Mouse (Mus musculus): Measurements from ENCODE around the gene Tprn.
A peak's percentile ranks its signal among the peaks of the same experiment; 100 is the strongest.

Gene Tprn

DNA sequence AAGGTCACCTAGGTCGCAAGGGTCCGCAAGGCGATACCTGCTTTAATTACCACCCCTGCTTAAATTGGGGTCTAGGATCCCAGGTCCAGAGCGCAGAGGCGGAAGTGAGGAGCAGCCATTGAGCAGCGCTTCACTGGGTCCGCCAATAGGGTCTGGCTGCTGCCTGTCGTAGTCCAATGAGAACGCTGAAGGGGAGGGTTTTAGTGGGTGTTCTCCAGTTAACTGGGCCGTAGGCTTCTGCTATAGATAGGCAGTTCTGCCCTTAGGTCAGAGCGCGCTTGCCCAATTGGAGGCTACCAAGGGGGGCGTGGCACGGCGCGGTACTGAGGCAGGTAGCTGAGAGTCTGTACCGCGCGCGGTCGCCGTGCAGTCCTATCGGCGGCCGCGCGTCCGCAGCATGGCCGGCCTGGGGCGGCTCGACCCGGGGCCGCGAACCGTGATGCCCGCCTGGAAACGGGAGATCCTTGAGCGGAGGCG lies at the start of gene Tprn:
TSS of gene Tprn (plus strand) at position 328 of the 477 bp plus-strand sequence.
- DNase-seq = peak; percentile 98

DNA sequence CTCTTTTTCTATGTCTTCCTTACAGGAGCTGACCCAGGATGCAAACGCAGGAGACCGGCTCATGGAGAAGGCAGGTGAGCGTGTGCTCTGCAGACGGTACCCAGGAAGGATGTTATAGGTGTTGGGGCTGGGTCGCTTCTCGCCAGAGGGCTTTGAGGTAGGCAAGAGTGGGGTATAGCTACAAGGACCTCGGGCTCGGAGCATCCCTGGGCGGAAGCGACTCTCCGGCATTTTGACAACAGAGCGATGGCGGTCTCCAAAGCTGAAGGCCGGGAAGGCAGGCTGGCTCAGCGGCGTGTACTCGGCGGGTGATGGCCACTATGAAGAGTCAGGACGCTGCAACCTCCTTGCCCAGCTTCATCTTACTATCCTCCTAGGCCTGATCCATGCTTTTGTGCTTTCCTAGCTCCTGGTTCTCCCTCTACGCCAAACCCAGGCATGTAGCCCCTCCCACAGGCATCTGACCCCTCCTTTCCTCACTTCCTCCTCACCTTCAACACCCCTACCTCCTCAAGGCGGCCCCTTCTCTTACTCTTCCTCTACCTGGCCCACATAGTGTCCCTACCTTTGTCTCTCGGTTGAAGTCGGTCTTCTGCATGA lies 49.1 kb upstream of the Tprn start:
- DNase-seq = no peak

- DNase-seq = no peak
Measured at GRCm38 (mm10) chr2:25214444-25214843, 48.0 kb upstream of the Tprn start, which contains the start of gene Stpg3. Gene Stpg3 (minus strand): TSS chr2:25214637.

DNA sequence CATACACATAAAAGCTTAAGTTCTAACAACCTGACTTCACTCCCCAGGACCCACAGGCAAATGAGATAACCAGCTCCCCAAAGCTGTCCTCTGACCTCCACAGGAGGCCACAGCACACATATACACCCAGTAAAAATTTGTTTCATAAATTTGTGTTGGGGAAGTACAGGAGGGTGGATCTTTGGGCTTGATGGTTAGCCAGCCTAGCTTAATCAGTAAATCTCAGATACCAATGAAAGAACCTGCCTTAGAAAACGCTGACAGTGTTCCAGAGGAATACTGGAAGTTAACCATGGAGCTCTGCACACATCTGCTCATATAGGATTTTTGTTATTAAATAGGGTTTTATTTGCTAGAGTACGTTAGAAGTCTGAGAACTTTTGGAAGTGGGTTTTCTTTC lies 44.8 kb upstream of the Tprn start:
- no peak for DNase-seq

GRCm38 (mm10) chr2:25218445-25218844 lies 44.0 kb upstream of the Tprn start, which contains the start of gene Fam166a:
Gene Fam166a (plus strand): TSS chr2:25218745.
- peak; percentile 23 for DNase-seq

GRCm38 (mm10) chr2:25221331-25221772 lies 41.1 kb upstream of the Tprn start:
- DNase-seq = no peak

DNA sequence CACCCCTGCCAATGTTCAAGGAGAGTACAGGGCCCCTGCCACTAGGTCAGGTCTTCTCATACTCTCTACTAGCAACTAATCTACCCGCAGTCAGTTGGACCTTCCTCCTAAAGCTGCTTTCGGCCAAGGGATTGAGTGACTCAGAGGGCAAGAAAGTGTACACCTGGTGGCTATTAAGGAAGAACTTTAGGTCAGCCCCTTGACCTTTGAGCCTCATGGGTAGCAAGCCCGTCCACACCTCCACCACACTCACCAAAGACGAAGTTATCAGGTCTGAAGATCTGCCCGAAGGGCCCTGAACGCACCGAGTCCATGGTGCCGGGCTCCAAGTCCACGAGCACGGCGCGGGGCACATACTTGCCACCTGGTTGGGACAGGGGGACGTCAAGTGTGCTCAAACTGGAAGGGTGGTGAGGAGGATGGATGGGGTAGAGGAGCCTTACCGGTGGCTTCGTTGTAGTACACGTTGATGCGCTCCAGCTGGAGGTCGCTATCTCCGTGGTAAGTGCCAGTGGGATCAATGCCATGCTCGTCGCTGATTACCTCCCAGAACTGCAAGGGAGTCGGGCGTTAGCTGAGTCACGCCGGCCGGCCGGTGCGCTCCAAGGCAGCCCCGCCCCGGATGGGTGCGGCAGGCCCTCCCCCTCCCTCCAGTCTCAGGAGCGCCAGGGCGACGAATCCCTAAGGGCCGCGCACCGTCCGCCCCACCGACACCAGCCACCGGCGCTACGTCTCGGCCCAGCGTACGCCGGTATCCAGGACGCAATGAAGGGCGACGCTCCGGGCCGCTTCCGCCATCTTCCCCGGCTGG lies 38.5 kb upstream of the Tprn start:
- no peak for DNase-seq

DNA sequence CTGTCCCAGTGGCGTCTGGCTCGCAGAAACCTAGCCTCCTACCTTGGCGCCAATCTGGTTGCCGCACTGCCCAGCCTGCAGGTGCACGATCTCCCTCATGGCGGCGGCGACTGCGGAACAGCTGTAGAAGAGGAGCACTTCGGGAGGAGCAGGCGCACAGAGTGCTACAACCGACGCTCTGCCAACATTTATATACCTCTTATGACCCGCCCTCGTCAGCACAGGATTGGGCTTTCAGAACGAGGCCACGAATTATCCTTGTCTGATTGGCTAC lies 38.0 kb upstream of the Tprn start, which contains the start of gene Tubb4b:
TSS of gene Tubb4b (minus strand) at position 211 of the 274 bp plus-strand sequence.
- DNase-seq = no peak

GRCm38 (mm10) chr2:25224766-25225752 lies 37.4 kb upstream of the Tprn start:
- peak; percentile 100 for DNase-seq

- no peak for DNase-seq
Measured at GRCm38 (mm10) chr2:25225811-25226379, 36.5 kb upstream of the Tprn start.

GRCm38 (mm10) chr2:25226864-25227263 lies 35.6 kb upstream of the Tprn start:
- no peak for DNase-seq

- DNase-seq = no peak
Measured at GRCm38 (mm10) chr2:25227406-25227805, 35.0 kb upstream of the Tprn start.

DNA sequence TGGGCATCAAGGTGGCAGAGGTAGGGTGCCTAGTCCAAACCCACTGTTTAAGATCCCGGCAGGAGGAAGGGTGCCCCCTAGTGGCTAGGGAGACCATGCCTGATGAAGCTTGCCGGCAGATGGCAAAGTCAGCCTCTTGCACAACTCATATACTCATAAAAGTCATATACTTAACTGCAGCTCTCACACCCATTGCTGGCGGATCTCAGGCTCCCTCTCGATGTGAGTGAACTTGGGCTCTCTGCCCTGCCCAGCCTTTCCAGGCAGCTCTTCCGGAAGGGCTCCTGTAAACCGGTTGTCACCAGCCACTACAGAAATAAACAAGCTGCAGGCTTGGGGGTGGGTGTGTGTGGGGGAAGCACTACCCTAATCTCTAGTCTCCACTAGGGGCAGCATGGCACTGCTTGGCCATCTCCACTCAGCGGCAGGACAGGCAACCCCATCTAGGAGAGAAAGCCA lies 34.0 kb upstream of the Tprn start:
- DNase-seq = peak; percentile 94

DNA sequence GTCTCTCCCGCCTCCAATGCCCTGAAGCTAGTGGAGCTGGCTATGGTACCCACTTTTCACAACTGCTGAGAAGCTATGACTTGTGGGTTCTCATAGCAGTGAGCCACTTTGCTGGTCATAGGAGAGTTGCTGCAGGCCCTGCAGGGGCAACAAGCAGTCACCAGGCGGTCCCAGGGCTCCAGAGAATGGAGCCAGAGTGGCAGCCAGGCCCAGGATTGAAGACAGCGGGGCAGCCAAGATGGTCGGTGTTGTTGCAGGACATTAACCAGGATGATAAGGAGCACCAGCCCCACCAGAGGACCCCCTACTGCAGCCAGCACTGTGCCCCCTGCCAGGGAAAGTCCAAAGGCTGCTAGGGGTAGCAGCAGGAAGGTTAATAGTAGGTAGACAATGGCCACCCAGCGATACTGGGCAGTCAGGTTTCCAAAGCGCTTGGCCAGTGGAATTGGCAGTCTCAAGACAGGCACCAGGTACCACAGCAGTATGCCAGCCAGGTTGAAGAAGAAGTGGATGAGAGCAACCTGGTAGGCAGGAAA lies 33.4 kb upstream of the Tprn start:
- no peak for DNase-seq

DNA sequence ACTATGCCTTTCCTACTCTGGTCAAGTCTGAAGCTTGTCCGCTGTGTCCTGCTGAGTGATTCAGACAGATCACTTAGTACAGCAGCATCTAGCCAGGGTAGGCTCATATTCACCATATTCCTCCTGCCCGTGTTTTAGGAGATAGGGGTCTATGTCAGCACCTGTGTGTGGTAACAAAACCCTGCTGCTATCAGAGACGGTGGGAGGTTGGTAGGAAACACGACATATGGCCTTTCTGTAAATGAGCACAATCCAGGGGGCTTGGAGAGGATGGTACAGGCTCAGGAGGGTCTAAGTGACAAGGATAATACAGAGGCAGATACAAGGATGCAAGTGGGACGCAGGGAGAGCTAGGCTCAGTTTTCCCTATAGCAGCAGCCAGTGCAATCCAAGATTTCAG lies 32.8 kb upstream of the Tprn start:
- DNase-seq = no peak

GRCm38 (mm10) chr2:25230581-25230980 lies 31.8 kb upstream of the Tprn start:
- no peak for DNase-seq

DNA sequence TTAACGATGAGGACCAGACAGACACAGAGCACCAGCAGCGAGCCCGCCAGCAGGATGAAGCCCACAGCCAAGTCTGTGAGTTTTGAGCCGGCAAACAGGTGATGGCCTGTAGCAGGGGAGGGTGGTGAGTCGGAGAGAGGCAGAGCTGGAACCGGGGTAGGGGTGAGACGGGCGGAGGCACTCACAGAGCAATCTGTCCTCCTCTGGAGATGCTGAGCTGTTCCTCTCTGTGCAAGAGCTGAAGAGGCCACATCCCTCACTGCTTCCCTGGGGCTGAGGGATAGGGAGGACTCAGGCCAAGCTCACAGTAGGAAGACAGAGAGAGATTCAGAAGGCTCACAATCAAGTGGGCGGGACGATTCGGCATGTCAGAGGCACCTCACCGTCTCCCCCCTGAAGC lies 31.4 kb upstream of the Tprn start:
- no peak for DNase-seq

- no peak for DNase-seq
Measured at GRCm38 (mm10) chr2:25233421-25233820, 29.0 kb upstream of the Tprn start.

GRCm38 (mm10) chr2:25234050-25234449 lies 28.4 kb upstream of the Tprn start, which contains the start of gene Slc34a3:
Gene Slc34a3 (minus strand): TSS chr2:25234364.
- DNase-seq = no peak

DNA sequence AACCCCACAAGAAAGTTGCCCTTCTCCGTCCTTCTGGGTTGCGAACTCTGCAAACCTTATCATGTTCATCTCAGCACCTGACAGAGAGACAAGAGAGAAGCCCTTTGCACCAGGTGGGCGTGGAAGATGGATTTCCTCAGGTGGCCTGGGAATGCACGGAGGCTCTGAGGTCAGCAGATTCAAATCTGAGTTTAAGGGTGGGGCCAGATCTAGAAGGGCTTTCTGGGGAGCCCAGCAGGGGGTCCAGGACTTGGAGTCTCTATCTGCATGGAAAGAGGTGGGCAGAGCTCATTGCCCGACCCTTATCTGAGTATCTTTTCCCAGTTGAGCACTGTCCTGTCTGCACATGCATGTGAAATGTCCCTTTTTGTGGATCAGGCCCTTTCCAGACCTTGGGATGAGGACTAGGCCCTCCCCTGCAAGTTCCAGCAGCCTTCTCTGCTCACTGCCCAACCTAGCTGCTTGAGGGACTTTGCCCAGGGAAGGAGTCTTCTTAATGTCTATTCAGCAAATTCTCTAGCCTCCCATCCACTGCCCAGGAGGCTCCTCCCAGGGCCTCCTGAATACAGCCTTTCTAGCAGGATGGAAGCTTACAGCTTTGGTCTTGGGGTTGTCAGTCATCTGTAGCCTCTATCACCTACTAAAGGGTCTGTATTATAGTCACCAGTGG lies 27.7 kb upstream of the Tprn start:
- no peak for DNase-seq

GRCm38 (mm10) chr2:25236614-25237013 lies 25.8 kb upstream of the Tprn start, which contains the start of gene Rnf224:
Gene Rnf224 (minus strand): TSS chr2:25236787.
- no peak for DNase-seq

GRCm38 (mm10) chr2:25237522-25237921 lies 24.9 kb upstream of the Tprn start:
- no peak for DNase-seq
